33 mouse cellular contexts compared by ENCODE assay signal in genomic region chr1:184713716-184714115, GRCm38 (mm10). TPM values are rescaled to one million over a fixed set of nuclear protein-coding genes. Genes with fewer than 3 reads are reported as not detected.
"Had no signal": no experiment of that assay in that cellular context is flagged by ENCODE, and none has a peak within 500 bp of the region (broad histone marks: within the 10 kb centered on the region; RNA-seq: fewer than 3 reads in every experiment).

No protein-coding gene starts in this region.

- DNase-seq: heart, postnatal 10 days; heart, postnatal 14 days; heart, postnatal 36 days; heart, postnatal 4 days; kidney, adult 11 months; kidney, adult 18-20 months; kidney, adult 2 months; kidney, adult 8-10 months; kidney, postnatal 10 days; kidney, postnatal 14 days; kidney, postnatal 25 days; kidney, postnatal 36 days; kidney, postnatal 4 days; layer of hippocampus, adult 9-11 months; layer of hippocampus, postnatal 36 days had no signal

- H3K9me3 ChIP-seq: heart, embryonic 10.5 days; heart, embryonic 15.5 days; hindbrain, embryonic 10.5 days; hindbrain, embryonic 12.5 days; hindbrain, embryonic 13.5 days; hindbrain, embryonic 15.5 days; intestine, embryonic 15.5 days; kidney, embryonic 15.5 days had no signal

- H3K4me3 ChIP-seq: heart, embryonic 10.5 days; heart, embryonic 12.5 days; heart, embryonic 13.5 days; heart, embryonic 15.5 days; hindbrain, embryonic 10.5 days; hindbrain, embryonic 12.5 days; hindbrain, embryonic 13.5 days; hindbrain, embryonic 15.5 days; intestine, embryonic 15.5 days; kidney, embryonic 15.5 days; layer of hippocampus, adult 2 months; left cerebral cortex, adult 2 months had no signal

- H3K27ac ChIP-seq: heart, embryonic 10.5 days; heart, embryonic 13.5 days; heart, embryonic 15.5 days; hindbrain, embryonic 10.5 days; hindbrain, embryonic 12.5 days; hindbrain, embryonic 13.5 days; hindbrain, embryonic 14.5 days; hindbrain, embryonic 15.5 days; hindbrain, postnatal 0 days; intestine, embryonic 15.5 days; kidney, embryonic 15.5 days; kidney, postnatal 0 days; layer of hippocampus, adult 2 months; left cerebral cortex, adult 2 months had no signal

- H3K9ac ChIP-seq: heart, embryonic 12.5 days; heart, embryonic 13.5 days; heart, embryonic 15.5 days; hindbrain, embryonic 12.5 days; hindbrain, embryonic 13.5 days; hindbrain, embryonic 14.5 days; hindbrain, embryonic 15.5 days; intestine, embryonic 15.5 days; kidney, embryonic 15.5 days had no signal

- ATAC-seq: hindbrain, embryonic 16.5 days; hindbrain, postnatal 0 days; inflammation-experienced regulatory T-cells, adult 6 months; intestine, postnatal 0 days had no signal

- H3K4me1 ChIP-seq: hindbrain, embryonic 12.5 days; hindbrain, embryonic 15.5 days had no signal

- H3K4me2 ChIP-seq: heart, embryonic 12.5 days; heart, embryonic 13.5 days; heart, embryonic 15.5 days; hindbrain, embryonic 12.5 days; hindbrain, embryonic 13.5 days; hindbrain, embryonic 14.5 days; hindbrain, embryonic 15.5 days; intestine, embryonic 15.5 days; kidney, embryonic 15.5 days had no signal

- H3K36me3 ChIP-seq: heart, embryonic 10.5 days; heart, embryonic 12.5 days; heart, embryonic 13.5 days; heart, embryonic 15.5 days; hindbrain, embryonic 10.5 days; hindbrain, embryonic 12.5 days; hindbrain, embryonic 13.5 days; hindbrain, embryonic 15.5 days; intestine, embryonic 15.5 days; kidney, embryonic 15.5 days had no signal

RNA-seq across cellular contexts. Expression of gene Hlx, which starts 18.7 kb away (rescaled TPM):
- polyA plus RNA-seq: inflammation-experienced regulatory T-cells, adult 6 months had no signal
